Mouse (Mus musculus): Measurements from ENCODE around the gene Lyz1. TPM values are rescaled to one million over a fixed set of nuclear protein-coding genes. Genes with fewer than 3 reads are reported as not detected.
A peak's percentile ranks its signal among the peaks of the same experiment; 100 is the strongest.
"Not testable (repeated sequence)": the region's sequence is repeated elsewhere in the genome, so short reads cannot be mapped to it uniquely, and the experiment has no call there.

Gene Lyz1
- total RNA-seq, 2 experiments from 2014 or later: 0.72 to 0.88 TPM

DNA sequence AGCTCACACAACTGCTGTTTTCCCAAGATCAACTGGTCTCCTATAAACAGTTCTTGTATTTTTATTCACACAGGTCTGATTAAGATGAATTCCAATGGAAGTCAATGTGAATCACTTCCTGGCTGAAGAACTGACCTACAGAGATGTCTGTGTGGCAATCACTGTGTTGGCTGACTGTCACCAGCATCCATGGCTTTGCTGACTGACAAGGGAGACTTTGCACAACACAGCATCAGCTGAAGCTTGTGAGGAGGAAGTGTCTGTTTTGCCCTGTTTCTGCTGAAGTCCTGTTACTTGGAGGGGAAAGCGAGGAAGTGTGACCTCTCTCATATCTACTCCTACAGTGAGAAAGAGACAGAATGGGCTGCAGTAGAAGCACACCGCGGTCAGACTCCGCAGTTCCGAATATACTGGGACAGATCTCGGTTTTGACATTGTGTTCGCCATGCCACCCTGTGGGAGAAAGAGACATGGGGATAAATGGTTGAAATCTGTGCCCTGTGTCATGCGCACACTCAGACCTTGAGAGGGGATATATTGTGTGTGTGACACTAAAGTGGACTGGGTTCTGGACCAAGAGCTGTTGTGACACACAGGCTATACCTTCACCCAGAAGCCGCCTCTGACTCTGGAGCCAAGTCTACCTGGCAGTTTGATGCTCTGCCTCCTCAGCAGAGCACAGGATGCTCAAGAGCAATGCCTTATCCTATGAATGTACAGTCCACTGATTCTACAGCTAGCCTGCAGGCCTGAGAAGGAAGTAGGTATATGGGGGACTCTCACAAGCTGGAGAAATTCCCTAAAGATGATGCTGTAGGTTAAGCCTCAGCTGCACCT, 4.3 kb downstream of the Lyz1 start:
- no peak for DNase-seq (ENCODE audit: low spot score in 2 of 2)

DNA sequence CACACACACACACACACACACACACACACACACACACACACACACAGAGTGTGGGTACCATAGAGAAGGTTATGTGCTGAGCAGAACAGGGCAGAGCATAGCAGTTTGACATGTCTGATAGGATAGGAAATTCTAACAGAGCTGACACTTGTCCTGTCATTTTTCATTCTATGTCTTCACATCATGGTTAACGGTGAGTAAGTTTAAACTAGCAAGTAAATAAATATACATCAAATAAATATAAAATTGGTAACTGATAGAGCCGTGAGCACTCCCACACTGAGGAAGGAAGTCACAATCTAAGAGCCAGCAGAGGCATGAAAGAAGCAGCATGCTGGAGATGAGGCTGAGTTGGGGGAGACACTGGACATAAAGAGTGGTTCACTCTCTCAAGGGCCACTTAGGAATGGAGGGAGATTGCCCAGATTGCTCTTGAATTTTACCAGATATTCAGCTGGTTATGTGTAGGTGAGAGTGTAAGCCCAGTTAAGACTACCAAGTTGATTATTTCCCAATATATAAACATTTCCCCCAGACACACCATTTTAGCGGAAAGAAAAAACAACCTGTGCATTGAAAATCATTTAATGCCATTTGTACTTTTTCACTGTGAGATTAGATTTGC, 5.3 kb downstream of the Lyz1 start:
- no peak for DNase-seq (ENCODE audit: low spot score in 2 of 2)

GRCm38 (mm10) chr10:117286366-117286970, 6.2 kb downstream of the Lyz1 start:
- no peak for DNase-seq (ENCODE audit: low spot score in 2 of 2)

DNA sequence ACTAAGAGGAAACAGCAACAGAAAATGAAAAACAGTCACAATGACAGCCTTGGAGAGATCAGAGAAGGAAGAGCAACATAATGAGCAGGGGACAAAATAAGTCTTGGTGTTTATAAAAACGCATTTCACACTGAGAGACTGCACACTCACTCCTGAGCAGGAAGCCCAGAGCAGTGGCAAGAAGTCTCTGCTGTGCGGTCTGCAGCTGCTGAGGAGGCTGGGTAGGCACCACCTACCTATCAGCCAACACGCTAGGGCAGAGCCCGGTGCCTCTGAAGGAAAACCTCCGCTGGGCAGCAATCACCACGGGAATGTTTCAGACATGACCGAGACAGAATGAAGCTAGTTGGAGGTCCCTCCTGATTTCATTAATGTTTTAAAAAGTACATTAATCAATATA, 7.1 kb downstream of the Lyz1 start:
- DNase-seq (ENCODE audit: low spot score in 2 of 2): not testable (repeated sequence)

GRCm38 (mm10) chr10:117284578-117285520, 7.8 kb downstream of the Lyz1 start:
- no peak for DNase-seq (ENCODE audit: low spot score in 2 of 2)

GRCm38 (mm10) chr10:117283871-117284577, 8.6 kb downstream of the Lyz1 start:
- no peak for DNase-seq (ENCODE audit: low spot score in 2 of 2)

DNA sequence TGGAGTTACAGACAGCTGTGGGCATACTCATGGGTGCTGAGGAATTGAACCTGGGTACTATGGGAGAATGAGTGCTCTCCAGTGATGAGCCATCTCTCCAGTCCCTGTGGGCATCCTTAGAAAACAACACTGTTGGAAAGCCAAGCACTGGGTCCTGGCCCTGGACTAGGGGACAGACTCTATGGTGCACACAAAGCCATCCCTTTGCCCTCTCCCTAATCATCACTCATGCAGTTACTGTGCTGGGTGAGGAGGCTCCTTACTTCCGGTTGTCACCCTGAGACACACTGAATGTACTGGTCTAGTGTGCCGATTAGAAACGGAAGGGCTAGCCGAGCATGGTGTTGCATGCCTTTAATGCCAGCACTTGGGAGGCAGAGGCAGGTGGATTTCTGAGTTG, 9.5 kb downstream of the Lyz1 start:
- not testable (repeated sequence) for DNase-seq (ENCODE audit: low spot score in 2 of 2)

- no peak for DNase-seq (ENCODE audit: low spot score in 2 of 2)
Measured at GRCm38 (mm10) chr10:117282551-117282950, 10.1 kb downstream of the Lyz1 start.

DNA sequence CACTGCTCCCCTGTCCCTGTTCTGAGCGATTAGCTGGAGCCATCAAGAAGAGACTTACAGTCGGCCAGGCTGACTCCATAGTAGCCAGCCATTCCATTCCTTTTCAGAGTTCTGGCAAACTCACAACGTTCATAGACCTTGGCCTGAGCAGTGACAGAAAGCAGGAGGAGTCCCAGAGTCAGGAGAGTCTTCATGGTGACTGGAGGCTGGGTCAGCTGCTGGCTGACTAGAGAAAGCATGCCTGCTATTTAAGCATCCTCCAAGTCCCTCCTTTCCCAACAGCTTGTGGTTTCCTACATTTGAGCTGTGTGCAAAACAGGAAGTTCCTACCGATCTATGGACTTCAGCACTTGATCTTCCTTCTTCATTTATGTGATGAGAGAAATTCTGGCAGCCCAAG, 10.6 kb downstream of the Lyz1 start, which contains the start of gene Lyz2:
TSS of gene Lyz2 (minus strand) at position 273 of the 400 bp plus-strand sequence.
- DNase-seq (ENCODE audit: low spot score in 2 of 2): no peak

GRCm38 (mm10) chr10:117281381-117281920, 11.2 kb downstream of the Lyz1 start:
- no peak for DNase-seq (ENCODE audit: low spot score in 2 of 2)

GRCm38 (mm10) chr10:117280000-117280399, 12.7 kb downstream of the Lyz1 start:
- no peak for DNase-seq (ENCODE audit: low spot score in 2 of 2)

- not testable (repeated sequence) for DNase-seq (ENCODE audit: low spot score in 2 of 2)
Measured at GRCm38 (mm10) chr10:117278510-117278909, 14.2 kb downstream of the Lyz1 start.

- DNase-seq (ENCODE audit: low spot score in 2 of 2): peak; percentile 6 to 10
Measured at GRCm38 (mm10) chr10:117277779-117278178, 14.9 kb downstream of the Lyz1 start.

DNA sequence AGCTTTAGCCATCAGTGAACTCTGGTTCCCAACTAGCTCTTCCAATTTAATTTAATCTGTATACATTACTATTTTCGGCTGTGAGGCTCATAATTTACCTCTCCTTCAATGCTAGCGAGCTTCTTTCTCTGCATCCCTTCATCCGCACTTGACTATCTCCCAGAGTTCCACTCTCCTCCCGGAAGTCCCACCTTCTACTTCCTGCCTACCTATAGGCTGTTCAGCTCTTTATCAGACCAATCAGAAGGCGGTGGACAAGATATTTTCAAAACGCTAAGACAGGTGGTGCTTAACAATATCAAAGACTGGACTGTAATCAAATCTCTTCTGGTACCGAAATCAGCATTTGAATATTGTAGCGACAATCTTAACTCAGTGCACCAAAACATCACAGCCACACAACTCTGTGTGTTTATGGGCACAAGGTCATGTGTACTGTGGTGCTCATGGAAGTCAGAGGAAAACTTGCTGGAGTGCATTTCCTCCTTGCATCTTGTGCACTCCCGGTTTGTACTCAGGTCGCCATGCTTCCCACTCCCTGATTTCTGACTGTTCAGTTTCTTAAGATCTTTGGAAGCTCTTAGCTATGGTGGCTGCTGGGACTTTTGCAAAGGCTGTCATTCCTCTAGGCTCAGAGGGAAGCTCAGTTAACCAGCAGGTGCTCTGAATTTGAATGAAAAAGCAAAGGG, 16.8 kb downstream of the Lyz1 start:
- DNase-seq (ENCODE audit: low spot score in 2 of 2): no peak

GRCm38 (mm10) chr10:117274645-117275044, 18.0 kb downstream of the Lyz1 start:
- not testable (repeated sequence) for DNase-seq (ENCODE audit: low spot score in 2 of 2)

DNA sequence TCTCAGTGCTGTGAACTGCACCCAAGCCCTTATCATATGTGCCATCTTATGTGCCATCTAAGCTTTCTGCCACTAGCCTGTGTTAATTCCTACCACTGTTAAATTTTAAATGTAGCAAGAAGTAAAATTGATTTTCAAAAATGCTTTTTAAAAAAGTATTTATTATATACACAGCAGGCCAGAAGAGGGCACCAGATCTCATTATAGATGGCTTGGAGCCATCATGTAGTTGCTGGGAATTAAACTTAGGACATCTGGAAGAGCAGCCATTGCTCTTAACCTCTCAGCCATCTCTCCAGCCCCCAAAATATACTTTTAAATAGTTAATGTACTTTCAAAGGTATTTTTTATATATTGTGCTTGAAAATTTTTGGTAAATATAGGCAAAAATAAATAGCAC, 20.6 kb downstream of the Lyz1 start:
- DNase-seq (ENCODE audit: low spot score in 2 of 2): no peak

GRCm38 (mm10) chr10:117259870-117260269, 32.8 kb downstream of the Lyz1 start:
- no peak for DNase-seq (ENCODE audit: low spot score in 2 of 2)

DNA sequence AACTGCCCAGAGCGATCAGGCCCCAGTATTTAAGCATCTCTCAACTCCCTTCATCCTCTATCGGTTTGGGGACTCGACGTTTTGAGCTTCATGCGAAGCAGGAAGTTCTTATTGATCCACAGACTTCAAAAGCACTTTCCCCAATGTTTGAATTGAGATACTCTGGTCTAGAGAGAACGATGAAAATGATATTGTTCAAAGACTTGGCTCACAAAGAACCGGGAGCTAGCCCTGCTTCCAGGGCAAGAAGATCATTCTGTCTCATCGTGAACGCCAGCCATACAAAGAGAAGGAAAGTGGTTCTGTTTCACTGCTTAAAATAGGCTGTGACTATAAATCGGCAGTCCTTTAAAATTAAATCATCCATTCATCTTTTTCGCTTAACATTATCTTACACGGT, 54.1 kb downstream of the Lyz1 start, which contains the start of gene 9530003J23Rik:
TSS of gene 9530003J23Rik (minus strand) at position 101 of the 400 bp plus-strand sequence.
- no peak for DNase-seq (ENCODE audit: low spot score in 2 of 2)

Data from layer of hippocampus, postnatal 14 days (tissue).